Mouse (Mus musculus): ENCODE measurements around the gene Lin7b. TPM values are rescaled to one million over a fixed set of nuclear protein-coding genes. Genes with fewer than 3 reads are reported as not detected.

Lin7b gene
- total RNA-seq, 2 experiments from 2014 or later: 176 to 192 TPM

DNA sequence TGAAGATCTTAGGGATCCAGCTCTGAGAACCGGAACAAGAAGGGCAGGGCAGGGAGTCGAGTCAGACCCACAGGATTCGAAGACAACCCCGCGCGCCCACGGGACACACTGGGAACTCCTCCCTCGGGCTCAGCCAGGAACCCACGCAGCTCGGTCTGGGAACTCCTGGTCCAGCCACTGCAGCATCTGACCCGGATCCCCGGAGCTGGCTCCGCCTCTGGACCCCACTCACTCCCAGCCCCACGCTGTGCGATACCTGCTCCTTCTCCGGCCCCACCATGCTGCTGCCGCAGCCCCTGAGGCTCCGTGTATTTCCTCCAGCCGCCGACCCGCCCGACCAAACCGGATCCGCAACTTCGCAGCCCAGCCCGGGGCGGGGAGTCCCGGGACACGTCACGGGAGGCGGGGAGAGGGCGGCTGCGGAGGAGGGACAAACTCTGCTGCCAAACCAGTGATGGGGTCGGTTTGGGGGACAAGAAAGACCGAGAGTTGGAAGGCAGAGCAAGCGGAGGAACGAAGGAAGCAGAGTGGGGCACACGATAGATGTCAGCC lies 36.9 kb downstream of the Lin7b start, which contains the start of gene Trpm4:
Gene Trpm4, minus strand, starts transcription at position 350 of the 552 bp plus-strand sequence.
- peak; percentile 74 to 93 for DNase-seq (ENCODE audit: extremely low spot score in 1 of 2, low spot score in 2 of 2)
- intact Hi-C loops (cut with DNase I): no loop called here

DNA sequence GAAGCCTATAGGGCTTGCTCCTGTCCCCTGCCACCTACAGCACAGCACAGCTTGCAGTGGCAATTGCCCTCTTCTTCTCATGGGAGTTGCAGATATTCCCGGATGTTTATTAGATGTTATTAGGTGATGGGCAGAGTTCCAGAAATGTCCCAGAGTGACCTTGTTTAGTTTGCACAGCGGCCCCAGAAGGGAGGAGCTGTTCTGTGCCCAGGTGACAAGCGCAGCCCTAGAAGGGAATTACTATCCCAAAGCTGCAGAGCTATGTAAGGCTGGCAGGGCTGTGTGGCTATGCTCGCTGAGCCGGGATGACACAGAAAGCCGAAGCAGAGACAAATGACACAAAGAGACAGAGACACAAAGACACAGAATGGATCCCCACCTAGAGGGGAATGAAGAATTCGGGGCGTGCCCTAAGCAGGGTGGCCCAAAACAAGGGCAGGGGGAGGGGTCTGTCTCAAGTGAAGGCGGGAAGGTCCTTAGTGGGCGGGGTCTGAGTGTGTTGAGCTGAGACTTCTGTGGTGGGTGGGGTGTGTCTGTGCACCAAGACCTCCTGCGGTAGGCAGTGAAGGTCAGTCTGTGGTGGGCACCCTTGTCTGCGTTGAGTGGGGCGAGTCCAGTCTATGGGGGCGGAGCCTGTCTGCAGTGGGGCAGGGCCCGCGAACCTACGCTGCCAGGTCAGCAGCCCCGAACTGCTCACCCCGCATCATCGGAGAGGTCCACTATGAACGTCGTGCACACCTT lies 37.5 kb downstream of the Lin7b start:
- intact Hi-C loops (cut with DNase I): no loop called here
- DNase-seq (ENCODE audit: extremely low spot score in 1 of 2, low spot score in 2 of 2): peak in 1 of 2 experiments; percentile 76

DNA sequence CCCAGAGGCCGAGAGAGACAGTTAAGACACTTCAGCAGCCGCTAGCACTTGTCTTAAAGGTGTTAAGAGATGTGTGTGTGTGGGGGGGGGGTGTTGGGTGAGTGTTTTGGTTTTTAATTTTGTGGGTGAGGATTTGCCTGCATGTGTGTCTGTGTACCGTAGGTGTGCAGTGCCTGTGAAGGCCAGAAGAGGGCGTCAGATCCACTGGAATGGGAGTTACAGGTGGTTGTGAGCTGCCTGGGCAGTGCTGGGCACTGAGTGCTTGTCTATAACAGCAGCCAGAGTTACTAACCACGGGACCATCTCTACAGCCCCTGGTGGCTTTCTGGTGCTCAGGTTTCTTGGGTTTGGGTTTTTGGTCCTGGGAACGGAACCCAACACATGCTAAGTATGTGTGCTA lies 38.9 kb downstream of the Lin7b start:
- intact Hi-C loops (cut with DNase I): no loop called here
- DNase-seq (ENCODE audit: extremely low spot score in 1 of 2, low spot score in 2 of 2): no peak

DNA sequence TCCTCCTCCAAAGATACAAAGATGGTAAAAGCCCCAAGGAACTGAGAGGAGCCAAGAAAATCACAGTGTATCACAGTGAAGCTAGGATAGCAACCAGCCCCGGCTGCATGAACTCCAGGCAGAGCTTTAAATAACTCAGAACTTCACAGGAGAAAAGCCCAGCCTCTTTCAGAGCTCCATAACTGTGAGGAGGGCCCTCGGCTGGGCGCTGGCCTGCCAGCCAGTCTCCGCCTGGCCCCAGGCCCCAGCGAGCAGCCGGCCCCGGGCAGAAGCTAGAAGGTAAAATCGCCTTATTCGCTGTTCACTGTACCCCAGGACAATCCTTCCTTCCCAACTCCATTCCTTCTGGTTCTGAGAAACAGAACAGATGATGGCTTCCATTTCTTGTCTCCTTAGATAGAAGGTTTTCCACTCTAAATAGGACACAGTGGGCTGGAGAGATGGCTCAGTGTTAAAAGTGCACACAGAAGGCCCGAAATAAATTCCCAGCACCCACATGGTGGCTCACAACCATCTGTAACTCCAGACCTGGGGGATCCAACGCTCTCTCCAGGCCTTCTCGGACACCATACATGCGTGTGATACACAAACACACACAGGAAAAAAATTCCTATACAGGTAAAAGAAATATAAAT lies 41.4 kb downstream of the Lin7b start:
- intact Hi-C loops (cut with DNase I): no loop called here
- DNase-seq (ENCODE audit: extremely low spot score in 1 of 2, low spot score in 2 of 2): no peak

DNA sequence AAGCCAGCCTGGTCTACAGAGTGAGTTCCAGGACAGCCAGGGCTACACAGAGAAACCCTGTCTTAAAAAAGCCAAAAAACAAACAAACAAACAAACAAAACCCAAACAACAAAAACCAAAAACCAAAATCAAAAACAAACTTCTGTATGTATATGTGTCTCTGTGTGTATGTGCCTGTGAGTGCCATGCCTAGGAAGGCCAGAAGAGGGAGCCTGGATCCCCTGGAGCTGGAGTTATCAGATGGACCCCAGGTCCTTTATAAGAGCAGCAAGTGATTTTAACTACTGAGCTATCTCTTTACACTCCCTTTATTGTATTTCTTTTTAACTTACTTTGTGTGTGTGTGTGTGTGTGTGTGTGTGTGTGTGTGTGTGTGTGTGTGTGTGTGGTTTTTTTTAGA lies 44.6 kb downstream of the Lin7b start:
- no peak for DNase-seq (ENCODE audit: extremely low spot score in 1 of 2, low spot score in 2 of 2)
- intact Hi-C loops (cut with DNase I): no loop called here

DNA sequence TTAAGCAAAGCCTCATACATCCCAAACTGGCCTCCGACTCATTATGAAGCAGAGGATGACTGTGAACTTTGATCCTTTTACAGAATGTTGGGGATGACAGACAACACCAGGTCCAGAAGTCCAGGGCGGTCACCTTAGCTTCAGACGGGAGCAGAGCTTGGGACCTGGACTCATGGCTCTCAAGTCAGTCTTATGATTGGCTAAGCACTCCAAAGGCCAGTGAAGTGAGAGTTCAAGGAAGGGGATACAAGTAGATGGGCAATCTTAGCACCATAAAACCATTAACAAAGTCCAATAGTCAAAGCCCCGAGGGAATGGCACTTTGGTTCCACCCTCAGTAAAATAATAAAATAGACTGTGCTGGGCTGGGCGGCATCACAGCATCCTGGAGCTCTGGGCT lies 47.3 kb downstream of the Lin7b start:
- DNase-seq (ENCODE audit: extremely low spot score in 1 of 2, low spot score in 2 of 2): no peak
- intact Hi-C loops (cut with DNase I): no loop called here

DNA sequence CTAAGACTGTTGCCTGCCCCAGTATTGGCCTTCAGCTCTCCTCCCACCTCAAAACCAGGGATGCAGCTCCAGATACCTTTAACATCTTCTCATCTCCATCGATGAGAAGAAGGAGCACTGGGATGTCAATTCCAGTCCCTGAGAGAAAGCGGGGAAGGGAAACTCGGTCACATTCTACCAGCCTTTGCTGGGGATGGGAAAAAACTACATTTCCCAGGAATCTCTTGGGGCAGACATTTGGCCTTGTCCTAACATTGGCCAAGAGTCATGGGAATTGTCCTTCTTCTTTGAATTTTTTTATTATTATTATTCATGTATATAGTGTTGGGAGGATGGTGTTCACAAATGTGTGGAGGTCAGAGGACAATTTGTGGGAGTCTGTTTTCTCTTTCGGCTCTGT lies 48.1 kb downstream of the Lin7b start:
- intact Hi-C loops (cut with DNase I): no loop called here

More for the DNA sequence above, 48.1 kb downstream of the Lin7b start:
- DNase-seq (ENCODE audit: extremely low spot score in 1 of 2, low spot score in 2 of 2): no peak

Other genes with a start within 250 kb of the Lin7b start
- gene Rps11, start 246.1 kb downstream of the Lin7b start, total RNA-seq (2021): 100 to 1,000 TPM; 482 to 530 TPM
- gene Rpl13a, start 241.8 kb downstream of the Lin7b start, total RNA-seq (2021): 100 to 1,000 TPM; 739 TPM
- not detected for gene Gm45713, start 234.4 kb downstream of the Lin7b start, total RNA-seq (2021)
- gene Flt3l, start 234.2 kb downstream of the Lin7b start, total RNA-seq (2021): 1 to 10 TPM; 2.7 to 3.3 TPM
- 10 to 100 TPM; 60.0 to 66.7 TPM for gene Pih1d1, start 216.3 kb downstream of the Lin7b start, total RNA-seq (2021)
- 10 to 100 TPM; 13.3 to 16.7 TPM for gene Aldh16a1, start 216.0 kb downstream of the Lin7b start, total RNA-seq (2021)
- 1,000 to 10,000 TPM; 1,057 to 1,070 TPM for gene Slc17a7, start 206.6 kb downstream of the Lin7b start, total RNA-seq (2021)
- under 1 TPM in 1 of 2 experiments, not detected in 1; 0.17 TPM for gene Gfy, start 191.0 kb downstream of the Lin7b start, total RNA-seq (2021)
- gene Pth2, start 189.6 kb downstream of the Lin7b start, total RNA-seq (2021): not detected
- gene Ccdc155, start 165.7 kb downstream of the Lin7b start, total RNA-seq (2021): 1 to 10 TPM; 2.0 to 2.3 TPM
- 10 to 100 TPM; 16.3 to 18.7 TPM for gene Dkkl1, start 158.4 kb downstream of the Lin7b start, total RNA-seq (2021)
- 1 to 10 TPM; 6.6 to 6.8 TPM for gene Tead2, start 154.8 kb downstream of the Lin7b start, total RNA-seq (2021)
- 1 to 10 TPM; 4.1 to 4.3 TPM for gene Cd37, start 131.5 kb downstream of the Lin7b start, total RNA-seq (2021)
- gene Slc6a16, start 129.5 kb downstream of the Lin7b start, total RNA-seq (2021): 1 to 10 TPM; 1.4 to 1.7 TPM
- gene Slc6a21, start 93.1 kb downstream of the Lin7b start, total RNA-seq (2021): under 1 TPM; 0.41 to 0.60 TPM
- 10 to 100 TPM; 20.5 to 32.2 TPM for gene Trpm4, start 36.8 kb downstream of the Lin7b start, total RNA-seq (2021)
- 1 to 10 TPM in 1 of 2 experiments, under 1 TPM in 1; 0.99 to 1.3 TPM for gene Hrc, start 35.3 kb downstream of the Lin7b start, total RNA-seq (2021)
- 100 to 1,000 TPM; 142 to 147 TPM for gene Ppfia3, start 3.6 kb downstream of the Lin7b start, total RNA-seq (2021)
- gene Snrnp70, start 25.2 kb upstream of the Lin7b start, total RNA-seq (2021): 100 to 1,000 TPM; 352 to 384 TPM
- gene Kcna7, start 35.1 kb upstream of the Lin7b start, total RNA-seq (2021): not detected
- not detected for gene Ntf5, start 43.1 kb upstream of the Lin7b start, total RNA-seq (2021)
- gene Lhb, start 50.2 kb upstream of the Lin7b start, total RNA-seq (2021): not detected
- gene Gys1, start 64.3 kb upstream of the Lin7b start, total RNA-seq (2021): 10 to 100 TPM; 16.9 to 17.3 TPM
- 10 to 100 TPM; 31.3 to 41.1 TPM for gene Ruvbl2, start 67.5 kb upstream of the Lin7b start, total RNA-seq (2021)
- 100 to 1,000 TPM; 445 to 456 TPM for gene Ftl1, start 89.3 kb upstream of the Lin7b start, total RNA-seq (2021)
- 10 to 100 TPM; 86.0 to 93.8 TPM for gene Bax, start 96.3 kb upstream of the Lin7b start, total RNA-seq (2021)
- not detected for gene Tulp2, start 111.3 kb upstream of the Lin7b start, total RNA-seq (2021)
- not detected for gene Gm45808, start 116.2 kb upstream of the Lin7b start, total RNA-seq (2021)
- 1 to 10 TPM; 3.0 to 3.1 TPM for gene Dhdh, start 118.2 kb upstream of the Lin7b start, total RNA-seq (2021)
- gene Nucb1, start 139.8 kb upstream of the Lin7b start, total RNA-seq (2021): 100 to 1,000 TPM; 114 to 127 TPM
- 10 to 100 TPM; 25.5 to 28.5 TPM for gene Ppp1r15a, start 155.7 kb upstream of the Lin7b start, total RNA-seq (2021)
- 1 to 10 TPM; 1.3 to 2.7 TPM for gene Plekha4, start 155.7 kb upstream of the Lin7b start, total RNA-seq (2021)
- under 1 TPM in 1 of 2 experiments, not detected in 1; 0.93 TPM for gene Hsd17b14, start 184.3 kb upstream of the Lin7b start, total RNA-seq (2021)
- 10 to 100 TPM; 20.9 to 21.8 TPM for gene Bcat2, start 199.6 kb upstream of the Lin7b start, total RNA-seq (2021)
- gene Fgf21, start 244.9 kb upstream of the Lin7b start, total RNA-seq (2021): not detected
- gene Fut1, start 246.7 kb upstream of the Lin7b start, total RNA-seq (2021): under 1 TPM; 0.13 to 0.30 TPM